Mouse (Mus musculus) lung, embryonic 16.5 days (tissue): Measurements from ENCODE around the gene Opa1. TPM values are rescaled to one million over a fixed set of nuclear protein-coding genes. Genes with fewer than 3 reads are reported as not detected.

Experiments used
- ATAC-seq: fragments of 200-750 bp; cut with Nextera tagmentation; 2 replicates; pipeline ENCODE4 v1.8.0; 2017; ENCODE audit warnings: low read depth, mild to moderate bottlenecking, moderate library complexity
- H3K27ac ChIP-seq: fragments of 300-500 bp; sonication (generic); 2 replicates; pipeline ENCODE4 v1.5.1; 2014; ENCODE audit warnings: mild to moderate bottlenecking, control low read depth, low read length
- H3K27me3 ChIP-seq: fragments of 300-500 bp; sonication (generic); 2 replicates; pipeline ENCODE4 v1.6.1; 2014; ENCODE audit warnings: low read depth, low read length, mixed read lengths; ENCODE audit not compliant: control insufficient read depth, insufficient read depth
- H3K36me3 ChIP-seq: fragments of 300-500 bp; sonication (generic); 2 replicates; pipeline ENCODE4 v1.6.1; 2014; ENCODE audit warnings: low read length; ENCODE audit not compliant: control insufficient read depth, insufficient read depth
- H3K4me1 ChIP-seq: fragments of 300-500 bp; sonication (generic); replicated peaks from 2 replicates; pipeline ENCODE4 v1.6.1; 2014; ENCODE audit warnings: low read length, mixed read lengths; ENCODE audit not compliant: control insufficient read depth, insufficient read depth
- H3K4me2 ChIP-seq: fragments of 300-500 bp; sonication (generic); 2 replicates; pipeline ENCODE4 v1.6.1; 2014; ENCODE audit warnings: low read depth, low read length, control low read depth
- H3K4me3 ChIP-seq: fragments of 300-500 bp; sonication (generic); 2 replicates; pipeline ENCODE4 v1.5.1; 2014; ENCODE audit warnings: mild to moderate bottlenecking, low read length, control low read depth
- H3K9ac ChIP-seq: fragments of 300-500 bp; sonication (generic); 2 replicates; pipeline ENCODE4 v1.6.1; 2014; ENCODE audit warnings: low read length, control low read depth
- H3K9me3 ChIP-seq: fragments of 300-500 bp; sonication (generic); 2 replicates; pipeline ENCODE4 v1.6.1; 2016; ENCODE audit warnings: low read length; ENCODE audit not compliant: control insufficient read depth
- WGBS: fragments of 180-500 bp; shearing (Covaris S2); extraction: QIAGEN DNeasy Blood & Tissue Kit; methylation state at CpG from one replicate; pipeline ENCODE4 v1.1.7; 2014; 5-methylcytosine and 5-hydroxymethylcytosine counted together
- polyA plus RNA-seq: library from polyadenylated mRNA; unstranded; fragments of >200 nt; fragmentation: Nextera tagmentation; extraction: Ambion mirVana; gene quantifications from 2 replicates; pipeline ENCODE4 v1.2.1, GENCODE M21; 2015

The Opa1 gene
- polyA plus RNA-seq, 1 experiment from 2014 or later: 31.4 TPM

DNA sequence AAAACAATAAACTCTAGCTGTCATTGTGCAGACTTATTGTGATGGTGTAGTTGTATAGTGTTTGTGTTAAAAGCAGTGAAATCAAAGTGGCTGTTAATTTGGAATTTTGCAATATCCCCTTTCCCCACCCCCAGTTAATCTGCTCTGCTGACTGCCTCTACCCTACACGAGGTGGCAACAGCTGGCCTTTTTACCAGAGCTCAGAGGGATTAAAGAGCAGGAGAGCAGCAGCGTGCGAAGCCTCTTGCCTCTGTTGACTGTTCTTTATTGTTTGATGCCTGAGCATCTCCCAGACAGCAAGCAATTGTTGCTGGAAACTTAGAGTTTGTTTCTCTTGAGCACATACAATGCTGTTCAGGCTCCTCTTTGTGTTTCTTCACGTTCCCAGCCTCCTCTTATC, 56.6 kb downstream of the Opa1 start:
- H3K36me3 ChIP-seq: peaks cover 13% of the 10 kb centered on the region
- ATAC-seq: no peak

DNA sequence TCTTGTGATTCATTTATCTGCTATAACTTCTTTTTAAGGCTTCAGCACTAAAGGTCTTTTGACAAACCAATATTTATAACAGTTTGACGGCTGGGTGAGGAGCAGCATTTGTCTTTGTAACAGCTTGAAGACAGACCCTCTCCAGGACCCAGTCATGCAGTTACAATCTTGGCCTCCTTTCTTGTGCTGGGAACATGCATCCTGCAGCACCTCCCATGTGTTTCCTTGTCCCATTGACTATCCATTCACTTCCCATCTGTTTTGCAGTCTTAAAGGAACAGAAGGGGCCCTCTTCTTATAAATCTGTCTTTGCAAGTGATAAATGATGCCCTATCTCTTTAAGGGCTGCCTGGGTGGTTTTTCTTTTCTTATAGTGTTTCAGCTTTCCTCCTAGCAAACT, 63.2 kb downstream of the Opa1 start:
- H3K4me3 ChIP-seq: no peak overlapping the region
- H3K9me3 ChIP-seq: no peaks in the 10 kb centered on the region
- no peaks in the 10 kb centered on the region for H3K27me3 ChIP-seq
- no peak overlapping the region for H3K4me2 ChIP-seq
- no peaks in the 10 kb centered on the region for H3K4me1 ChIP-seq
- peaks cover 5% of the 10 kb centered on the region; the same call in 1 of the 2 replicates for H3K36me3 ChIP-seq
- H3K27ac ChIP-seq: no peak overlapping the region
- H3K9ac ChIP-seq: no peak overlapping the region
- 47% methylated on average over 1 of the region's 1 CpGs for WGBS
- no peak for ATAC-seq

More for the DNA sequence above, 56.6 kb downstream of the Opa1 start:
- no peaks in the 10 kb centered on the region for H3K4me1 ChIP-seq
- no peak overlapping the region for H3K9ac ChIP-seq
- H3K27me3 ChIP-seq: no peaks in the 10 kb centered on the region
- no peaks in the 10 kb centered on the region for H3K9me3 ChIP-seq
- H3K4me2 ChIP-seq: no peak overlapping the region
- H3K27ac ChIP-seq: no peak overlapping the region
- no peak overlapping the region for H3K4me3 ChIP-seq
- 55% methylated on average over 4 of the region's 4 CpGs for WGBS

DNA sequence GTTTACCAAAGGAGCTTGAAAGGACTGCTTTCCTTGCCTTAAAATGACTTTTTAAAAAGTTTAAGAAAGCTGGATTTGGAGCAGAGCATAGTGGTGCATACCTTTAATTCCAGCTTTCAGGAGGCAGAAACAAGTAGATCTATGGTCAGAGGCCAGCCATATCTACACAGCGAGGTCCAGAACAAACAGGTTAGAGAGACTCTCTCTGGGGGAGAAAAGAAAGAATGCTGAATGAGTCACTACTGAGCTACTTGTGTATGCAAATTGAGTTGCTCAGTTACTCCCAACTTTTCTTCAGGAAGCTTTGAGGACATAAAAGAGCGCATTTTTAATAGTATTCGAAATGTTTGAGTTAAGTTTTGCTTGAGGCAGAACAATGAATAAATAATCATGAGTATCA, 65.7 kb downstream of the Opa1 start:
- H3K4me3 ChIP-seq: no peak overlapping the region
- 78% methylated on average over 3 of the region's 3 CpGs for WGBS
- ATAC-seq: no peak

GRCm38 (mm10) chr16:29646202-29646601, 67.1 kb downstream of the Opa1 start:
- ATAC-seq: no peak
- Histone ChIP-seq H3K27ac (no peak overlapping the region), H3K4me1 (no peaks in the 10 kb centered on the region), H3K27me3 (no peaks in the 10 kb centered on the region), H3K9me3 (no peaks in the 10 kb centered on the region), H3K9ac (no peak overlapping the region), H3K4me3 (no peak overlapping the region), H3K36me3 (peaks cover 14% of the 10 kb centered on the region), H3K4me2 (no peak overlapping the region)

More for the DNA sequence above, 65.7 kb downstream of the Opa1 start:
- Histone ChIP-seq H3K4me1 (no peaks in the 10 kb centered on the region), H3K27me3 (no peaks in the 10 kb centered on the region), H3K9me3 (no peaks in the 10 kb centered on the region), H3K9ac (no peak overlapping the region), H3K27ac (no peak overlapping the region), H3K4me2 (no peak overlapping the region), H3K36me3 (peaks cover 15% of the 10 kb centered on the region)

GRCm38 (mm10) chr16:29656187-29656825, 77.2 kb downstream of the Opa1 start:
- no peak overlapping the region for H3K4me2 ChIP-seq
- no peak overlapping the region for H3K9ac ChIP-seq
- H3K9me3 ChIP-seq: no peaks in the 10 kb centered on the region
- no peak overlapping the region for H3K27ac ChIP-seq
- 66% methylated on average over 9 of the region's 9 CpGs for WGBS
- peak; percentile 55; the same call in 1 of the 2 replicates for ATAC-seq
- H3K27me3 ChIP-seq: no peaks in the 10 kb centered on the region
- no peak overlapping the region for H3K4me3 ChIP-seq
- peaks cover 9% of the 10 kb centered on the region for H3K4me1 ChIP-seq
- H3K36me3 ChIP-seq: peaks cover 5% of the 10 kb centered on the region; the same call in 1 of the 2 replicates

- H3K9me3 ChIP-seq: no peaks in the 10 kb centered on the region
- 64% methylated on average over 10 of the region's 10 CpGs for WGBS
These were observed 77.8 kb downstream of the Opa1 start for GRCm38 (mm10) chr16:29656901-29657300.

GRCm38 (mm10) chr16:29657650-29658548, 78.8 kb downstream of the Opa1 start:
- 22% methylated on average over 18 of the region's 18 CpGs for WGBS
- peaks cover 25% of the 10 kb centered on the region for H3K4me1 ChIP-seq
- peak overlapping the region; percentile 17 for H3K4me3 ChIP-seq
- H3K4me2 ChIP-seq: peak overlapping the region; percentile 44
- no peaks in the 10 kb centered on the region for H3K9me3 ChIP-seq
- ATAC-seq: peak; percentile 40
- H3K27ac ChIP-seq: no peak overlapping the region
- no peaks in the 10 kb centered on the region for H3K27me3 ChIP-seq
- no peak overlapping the region for H3K9ac ChIP-seq
- no peaks in the 10 kb centered on the region for H3K36me3 ChIP-seq

More at GRCm38 (mm10) chr16:29656901-29657300, 77.8 kb downstream of the Opa1 start:
- ATAC-seq: no peak
- Histone ChIP-seq H3K4me3 (no peak overlapping the region), H3K4me1 (peaks cover 15% of the 10 kb centered on the region), H3K27ac (no peak overlapping the region), H3K36me3 (peaks cover 2% of the 10 kb centered on the region; the same call in 1 of the 2 replicates), H3K9ac (no peak overlapping the region), H3K27me3 (no peaks in the 10 kb centered on the region), H3K4me2 (no peak overlapping the region)

DNA sequence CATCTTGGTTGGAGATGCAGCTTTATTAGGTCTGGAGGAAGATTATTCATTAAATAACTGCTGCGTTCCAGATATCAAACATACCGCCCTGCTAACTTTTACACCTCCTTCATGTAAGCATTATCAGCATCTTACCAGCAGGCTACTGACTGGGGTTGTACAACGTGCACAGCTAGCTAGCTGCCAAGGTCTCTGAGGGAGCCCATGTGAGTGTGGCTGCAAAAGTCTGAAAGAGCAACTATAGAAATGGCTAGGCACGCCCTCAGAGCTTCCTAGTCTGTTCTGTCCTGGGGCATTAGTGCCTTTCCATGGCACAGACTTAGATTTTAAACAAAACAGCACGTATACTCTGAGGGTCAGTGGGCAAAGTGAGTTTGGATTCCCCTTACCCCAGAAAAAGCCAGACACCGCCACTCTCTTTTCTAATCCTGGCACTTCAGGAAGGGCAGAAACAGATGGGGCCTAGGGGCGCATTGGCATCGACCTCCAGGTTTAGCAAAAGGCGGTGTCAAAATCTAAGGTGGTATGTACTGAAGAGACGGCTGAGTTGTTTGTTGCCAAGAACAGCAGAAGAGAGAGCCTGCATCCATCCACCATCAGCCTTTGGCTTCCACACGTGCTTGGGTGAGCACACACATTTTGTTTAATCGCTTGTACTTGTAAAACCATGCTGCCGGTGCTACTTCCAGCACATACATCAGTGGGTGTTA, 80.1 kb downstream of the Opa1 start:
- 65% methylated on average over 13 of the region's 13 CpGs for WGBS
- ATAC-seq: no peak

More for the DNA sequence above, 80.1 kb downstream of the Opa1 start:
- no peak overlapping the region for H3K4me2 ChIP-seq
- H3K27me3 ChIP-seq: no peaks in the 10 kb centered on the region
- H3K27ac ChIP-seq: no peak overlapping the region
- H3K4me1 ChIP-seq: peaks cover 25% of the 10 kb centered on the region
- H3K9me3 ChIP-seq: no peaks in the 10 kb centered on the region
- no peak overlapping the region for H3K4me3 ChIP-seq
- H3K9ac ChIP-seq: no peak overlapping the region
- no peaks in the 10 kb centered on the region for H3K36me3 ChIP-seq
